Mouse (Mus musculus) R1 (cell line): ENCODE measurements at regions not wholly inside any gene's neighbourhood (a gene's known extent, or its start where the extent isn't known, plus 50 kb on each side); places are given as distances from the start of the nearest gene placed in this dataset.

Source experiments
- DNase-seq: peaks from one replicate; pipeline ENCODE4 v3.0.0-alpha.2; 2018; ENCODE audit warnings: low read depth, low spot score

DNA sequence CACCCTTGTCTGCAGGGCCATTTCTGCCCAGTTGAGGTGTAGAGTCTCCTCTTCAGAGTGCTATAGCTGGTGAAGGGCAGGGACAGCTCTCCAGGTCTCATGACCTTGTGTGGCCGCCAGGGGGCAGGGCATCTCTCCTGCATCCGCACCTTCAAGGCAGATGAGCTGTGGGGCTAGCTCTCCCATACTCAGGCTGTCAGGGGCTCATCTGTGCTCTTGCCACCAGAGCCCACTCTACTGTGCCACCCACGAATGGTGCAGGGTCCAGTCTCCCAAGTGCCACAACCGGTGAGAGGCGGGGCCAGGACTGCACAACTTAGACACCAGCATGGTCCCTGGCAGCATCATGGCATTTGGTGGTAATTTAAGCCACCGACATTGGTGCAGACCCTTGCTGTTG, 111.3 kb downstream of the Syt10 start:
- DNase-seq = peak; percentile 64

- DNase-seq = peak; percentile 63
These were observed 117.3 kb downstream of the Syt10 start for GRCm38 (mm10) chr15:89724356-89724755.

GRCm38 (mm10) chr15:89697221-89697620, 105.5 kb upstream of the Rabl2 start:
- no peak for DNase-seq

DNA sequence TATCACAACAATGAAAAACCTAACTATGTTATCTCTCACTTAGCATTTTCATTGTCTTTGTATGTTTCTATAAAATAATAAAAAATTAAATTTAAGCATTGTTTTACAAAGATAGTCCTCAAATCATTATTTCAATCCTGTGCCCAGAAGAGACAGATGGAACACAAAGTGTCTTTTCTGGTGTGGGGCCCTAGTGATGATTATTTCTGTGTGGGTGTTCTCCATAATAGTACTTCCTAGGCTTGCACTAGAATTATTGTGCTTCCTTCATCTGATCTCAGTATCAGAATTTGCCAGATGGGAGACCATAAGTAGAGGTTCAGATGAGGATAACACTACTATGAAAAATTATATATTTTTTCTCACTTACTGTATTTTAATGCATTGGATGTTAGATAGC, 84.6 kb upstream of the Rabl2 start:
- DNase-seq = no peak

DNA sequence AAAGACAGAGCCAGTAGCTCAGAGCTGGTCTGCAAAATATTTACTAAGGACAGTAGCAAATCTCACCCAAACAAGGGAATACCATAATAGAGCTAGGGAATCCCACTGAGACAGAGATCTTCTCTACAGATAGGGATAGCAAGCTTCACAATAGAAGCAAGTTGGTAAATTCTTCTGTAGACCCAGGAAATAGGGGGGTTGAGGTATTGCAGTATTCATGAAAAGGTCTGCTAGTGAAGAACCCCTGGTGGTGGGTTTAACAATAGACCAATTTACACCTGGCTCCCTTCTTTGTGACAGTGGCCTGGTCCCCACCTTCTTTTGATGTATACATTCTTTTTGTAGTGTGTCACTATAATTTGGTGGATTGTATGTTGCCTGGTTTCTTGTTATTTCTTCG, 64.8 kb upstream of the Rabl2 start:
- peak; percentile 94 for DNase-seq
